Mouse (Mus musculus): Measurements from ENCODE around the gene Itga7. TPM values are rescaled to one million over a fixed set of nuclear protein-coding genes. Genes with fewer than 3 reads are reported as not detected.

Gene Itga7
- total RNA-seq, 4 experiments from 2014 or later, result 12.6 to 15.5 (median 13.9) TPM

DNA sequence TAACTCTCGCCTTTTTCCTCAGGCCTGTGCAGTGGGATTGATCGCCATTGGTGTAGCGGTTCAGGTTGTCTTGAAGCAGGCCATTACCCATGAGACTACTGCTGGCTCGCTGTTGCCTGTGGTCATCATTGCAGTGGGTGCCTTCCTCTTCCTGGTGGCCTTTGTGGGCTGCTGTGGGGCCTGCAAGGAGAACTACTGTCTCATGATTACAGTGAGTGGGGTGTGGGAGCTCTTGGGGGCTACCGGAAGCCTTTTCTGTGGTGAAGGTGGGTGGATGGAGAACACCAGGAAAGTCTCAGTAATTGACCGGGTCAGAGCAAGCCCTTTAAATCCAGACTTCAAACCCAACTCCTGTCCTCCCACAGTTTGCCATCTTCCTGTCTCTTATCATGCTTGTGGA lies 22.2 kb upstream of the Itga7 start:
- no peak for DNase-seq (ENCODE audit: low spot score in 2 of 2)

DNA sequence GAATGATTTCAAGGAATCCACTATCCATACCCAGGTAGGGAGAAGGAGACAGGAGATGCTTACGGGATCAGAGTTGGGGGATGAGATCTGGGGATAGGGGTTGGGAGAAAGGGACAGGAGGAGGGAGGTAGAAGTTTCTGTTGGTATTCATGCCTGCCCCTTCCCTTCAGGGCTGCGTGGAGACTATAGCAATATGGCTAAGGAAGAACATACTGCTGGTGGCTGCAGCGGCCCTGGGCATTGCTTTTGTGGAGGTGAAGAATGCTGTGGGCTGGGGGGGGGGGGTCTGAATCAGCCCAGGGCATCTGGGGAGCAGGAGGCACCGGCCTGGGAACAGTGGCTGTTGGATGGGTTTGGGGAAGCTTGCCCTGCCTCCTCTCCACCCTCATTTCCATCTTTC lies 21.4 kb upstream of the Itga7 start:
- DNase-seq (ENCODE audit: low spot score in 2 of 2), result no peak

DNA sequence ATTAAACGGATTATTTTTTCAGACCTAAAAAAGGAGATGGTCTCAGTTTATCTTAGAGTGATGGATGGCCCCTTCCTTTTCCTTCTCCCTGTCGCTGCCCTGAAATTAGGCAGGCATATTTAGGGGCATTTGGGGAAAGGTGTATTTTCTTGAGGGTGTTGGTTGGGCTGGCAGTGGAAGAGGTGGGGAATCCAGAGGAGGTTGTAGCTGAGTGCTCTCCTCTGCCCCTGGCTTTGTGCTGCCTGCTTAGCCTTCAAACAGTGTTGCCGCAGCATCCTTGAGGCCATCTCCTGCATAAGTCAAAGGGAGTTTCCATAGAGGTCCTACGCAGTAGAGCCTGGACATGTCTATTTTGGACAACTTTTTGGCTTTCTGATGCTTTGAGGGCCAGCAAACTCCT lies 20.8 kb upstream of the Itga7 start:
- no peak for DNase-seq (ENCODE audit: low spot score in 2 of 2)

DNA sequence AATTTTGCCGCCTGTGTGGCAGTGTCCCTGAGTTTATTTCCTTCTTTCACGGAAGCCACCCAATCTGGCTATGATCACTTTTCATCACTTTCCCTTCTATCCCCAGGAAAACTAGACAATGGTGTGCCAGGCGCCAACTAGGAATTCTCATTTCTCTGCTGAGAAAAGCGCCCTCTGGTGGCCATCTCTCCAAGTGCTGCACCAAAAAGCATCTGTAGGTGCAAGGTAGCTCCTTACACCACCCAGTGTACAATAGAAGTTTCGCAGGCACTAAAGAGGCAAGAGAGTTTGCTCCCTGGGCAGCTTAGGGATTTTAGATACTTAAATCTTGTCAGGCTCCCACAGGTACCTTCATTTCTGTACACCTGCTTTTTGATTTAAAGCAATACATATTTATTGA lies 20.4 kb upstream of the Itga7 start:
- DNase-seq (ENCODE audit: low spot score in 2 of 2), result peak; percentile 69 to 88

DNA sequence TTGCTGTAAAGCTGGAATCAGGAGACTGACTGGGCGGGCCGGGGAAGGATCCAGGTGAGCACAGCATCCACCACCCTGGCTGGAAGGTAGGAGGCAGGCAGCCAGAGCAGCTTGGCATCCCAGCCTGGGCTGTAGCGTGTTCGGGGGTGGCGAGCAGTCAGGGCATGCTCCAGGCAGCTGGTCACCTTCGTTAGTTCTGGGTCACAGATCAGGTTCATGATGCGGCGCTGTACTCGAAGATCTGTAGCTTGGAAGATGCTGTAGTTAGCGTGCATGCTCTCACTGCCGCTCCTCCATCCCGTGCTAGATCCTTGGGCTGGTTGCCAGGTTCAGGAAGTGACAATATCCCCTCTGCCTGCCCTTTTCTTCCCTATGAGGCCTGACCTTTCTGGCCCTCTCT lies 19.9 kb upstream of the Itga7 start:
- DNase-seq (ENCODE audit: low spot score in 2 of 2), result no peak

DNA sequence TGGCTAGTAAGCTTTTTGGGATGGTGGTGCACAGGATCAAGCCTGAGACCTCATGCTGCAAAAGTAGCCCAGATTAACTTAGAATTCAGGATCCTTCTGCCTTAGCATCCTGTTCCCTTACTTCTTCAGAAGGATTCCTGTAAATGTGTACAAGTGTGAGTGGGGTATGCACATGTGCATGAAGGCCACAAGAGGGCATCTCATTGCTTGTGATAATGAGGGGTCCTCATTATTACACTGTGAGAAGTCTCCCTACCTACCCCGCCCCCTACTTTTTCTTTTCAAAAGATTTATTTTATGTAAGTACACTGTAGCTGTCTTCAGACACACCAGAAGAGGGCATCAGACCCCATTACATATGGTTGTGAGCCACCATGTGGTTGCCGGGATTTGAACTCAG lies 18.1 kb upstream of the Itga7 start:
- DNase-seq (ENCODE audit: low spot score in 2 of 2), result no peak

DNA sequence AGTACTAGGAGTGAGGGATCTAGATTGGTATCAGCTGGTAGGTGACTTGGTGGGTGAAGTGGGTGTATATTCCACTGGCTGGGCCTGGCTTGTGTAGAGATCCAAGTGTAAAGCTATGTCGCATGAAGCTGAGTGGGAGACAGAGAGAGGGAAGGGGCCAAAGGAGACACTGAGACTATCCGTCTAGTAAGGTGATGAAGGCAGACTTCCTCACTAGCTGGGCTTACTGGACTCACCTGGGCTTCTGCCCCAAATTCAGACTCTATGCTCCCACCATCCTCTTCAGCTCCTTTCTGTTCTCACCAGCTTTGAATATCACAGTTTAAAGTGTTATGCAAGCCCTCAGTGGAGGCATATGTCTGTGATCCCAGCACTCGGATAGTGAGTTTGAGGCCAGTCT lies 17.0 kb upstream of the Itga7 start:
- no peak for DNase-seq (ENCODE audit: low spot score in 2 of 2)

DNA sequence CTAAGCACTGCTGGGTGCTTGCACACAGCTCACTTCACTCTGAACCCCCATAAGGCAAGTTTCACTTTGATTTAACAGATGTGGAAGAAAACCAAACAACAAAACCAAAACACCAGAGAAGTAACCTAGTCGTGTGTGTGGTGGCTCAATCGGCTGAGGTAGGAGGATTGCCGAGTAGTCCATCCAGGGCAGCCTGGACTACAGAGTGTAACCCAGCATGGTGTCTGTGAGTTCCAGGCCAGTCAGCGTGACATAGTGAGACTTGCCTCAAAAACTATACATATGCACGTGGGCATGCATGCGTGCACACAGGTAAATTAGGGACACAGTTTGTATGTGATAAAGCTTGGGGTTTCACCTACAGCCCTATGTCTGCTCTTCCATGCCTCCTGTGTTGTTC lies 16.2 kb upstream of the Itga7 start:
- DNase-seq (ENCODE audit: low spot score in 2 of 2), result no peak

DNA sequence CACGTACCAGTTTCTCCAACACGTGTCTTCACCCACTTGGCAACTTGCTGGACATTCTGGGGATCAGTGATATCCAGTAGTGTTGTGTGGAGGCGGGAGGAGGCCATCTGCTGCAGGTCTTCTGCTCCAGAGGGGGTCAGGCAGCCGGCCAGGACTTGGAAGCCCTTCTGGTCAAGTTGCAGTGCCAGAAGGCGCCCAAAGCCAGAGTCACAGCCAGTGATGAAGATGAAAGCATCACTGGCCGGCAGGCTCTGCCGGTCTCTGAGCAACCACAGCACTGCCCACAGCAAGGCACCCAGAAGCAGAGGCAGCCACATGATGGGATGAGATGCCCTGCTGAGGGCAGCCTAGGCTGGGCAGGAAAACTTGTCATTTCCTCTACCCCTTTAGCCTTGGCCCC lies 15.4 kb upstream of the Itga7 start:
- peak in 1 of 2 experiments; percentile 58 for DNase-seq (ENCODE audit: low spot score in 2 of 2)

DNA sequence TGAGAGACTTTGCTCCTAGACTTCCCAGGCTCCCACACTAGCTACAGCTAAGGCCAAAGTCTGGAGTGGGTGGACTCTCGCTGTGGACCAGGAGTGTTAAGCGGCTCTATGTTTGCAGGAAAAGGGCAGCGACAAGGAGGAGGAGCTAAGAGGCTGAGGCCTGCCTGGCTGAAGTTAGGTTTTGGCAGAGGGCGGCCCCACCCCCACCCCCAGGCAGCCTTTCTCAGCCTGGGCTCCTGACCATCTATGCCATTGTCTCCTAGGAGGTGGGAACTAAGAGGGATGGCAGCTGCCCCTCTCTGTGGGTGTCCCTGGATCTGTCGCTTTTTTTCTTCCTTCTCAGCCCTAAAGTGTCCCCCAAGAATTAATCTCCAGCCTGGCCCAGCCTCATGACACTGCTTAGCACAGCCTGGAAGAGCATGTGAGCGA lies 14.4 kb upstream of the Itga7 start:
- peak in 1 of 2 experiments; percentile 42 for DNase-seq (ENCODE audit: low spot score in 2 of 2)

DNA sequence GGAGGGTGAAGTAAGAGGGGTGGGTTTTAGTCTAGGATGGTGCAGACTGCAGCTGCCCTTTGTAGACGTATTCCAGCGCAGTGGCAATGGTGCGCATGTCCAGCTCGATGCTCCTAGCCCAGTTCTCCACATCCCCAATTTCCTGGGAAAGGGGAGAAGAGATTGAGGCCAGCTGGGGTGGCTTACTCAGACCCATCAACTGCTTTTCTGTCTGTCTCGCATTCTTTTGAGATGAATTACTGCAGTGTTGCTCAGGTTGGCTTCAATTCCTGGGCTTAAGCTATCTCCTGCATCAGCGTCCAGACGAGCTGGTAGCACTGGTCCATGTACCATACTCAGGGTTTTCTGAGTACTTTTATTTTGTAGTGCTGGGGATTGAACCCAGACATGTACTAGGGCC lies 13.7 kb upstream of the Itga7 start:
- DNase-seq (ENCODE audit: low spot score in 2 of 2), result no peak

DNA sequence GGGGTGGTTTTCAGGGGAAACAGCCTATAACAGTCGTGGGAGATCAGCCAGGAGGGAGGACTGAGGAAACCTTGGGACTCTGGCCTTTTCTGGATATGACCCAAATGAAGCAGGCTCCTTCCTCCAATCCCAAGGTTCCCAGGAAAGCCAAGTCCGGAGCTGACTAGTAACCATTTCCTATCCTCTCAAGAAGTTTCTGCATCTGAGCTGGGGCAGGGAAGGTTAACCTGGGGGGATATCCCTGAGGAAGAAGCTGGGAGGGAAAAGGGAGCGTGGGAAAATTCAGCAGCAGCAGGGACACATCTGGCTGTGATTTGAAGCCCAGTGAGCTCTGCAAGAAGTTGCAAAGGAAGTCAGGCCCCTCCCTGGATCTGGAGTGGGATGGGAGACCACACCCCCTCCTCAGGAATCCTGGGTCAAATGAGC lies 12.9 kb upstream of the Itga7 start:
- no peak for DNase-seq (ENCODE audit: low spot score in 2 of 2)

DNA sequence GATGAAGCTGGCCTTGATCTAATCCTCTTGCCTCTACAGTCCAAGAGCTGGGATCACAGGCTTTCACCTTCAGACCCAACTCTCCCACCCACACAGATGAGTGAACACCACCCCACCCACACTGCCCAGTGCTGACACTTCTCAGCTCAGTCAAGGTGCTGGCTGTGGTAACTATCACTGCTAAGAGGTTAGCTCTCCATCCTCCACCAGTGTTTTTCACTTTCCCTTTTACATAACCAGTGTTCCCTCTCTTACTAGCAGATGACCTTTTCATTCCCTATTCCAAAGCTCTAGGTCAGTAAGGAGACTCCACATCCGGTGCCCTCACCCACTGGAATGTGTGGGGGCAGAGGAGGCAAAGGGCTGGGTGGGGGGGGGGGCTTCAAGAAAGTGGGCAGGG lies 12.4 kb upstream of the Itga7 start:
- DNase-seq (ENCODE audit: low spot score in 2 of 2), result no peak

DNA sequence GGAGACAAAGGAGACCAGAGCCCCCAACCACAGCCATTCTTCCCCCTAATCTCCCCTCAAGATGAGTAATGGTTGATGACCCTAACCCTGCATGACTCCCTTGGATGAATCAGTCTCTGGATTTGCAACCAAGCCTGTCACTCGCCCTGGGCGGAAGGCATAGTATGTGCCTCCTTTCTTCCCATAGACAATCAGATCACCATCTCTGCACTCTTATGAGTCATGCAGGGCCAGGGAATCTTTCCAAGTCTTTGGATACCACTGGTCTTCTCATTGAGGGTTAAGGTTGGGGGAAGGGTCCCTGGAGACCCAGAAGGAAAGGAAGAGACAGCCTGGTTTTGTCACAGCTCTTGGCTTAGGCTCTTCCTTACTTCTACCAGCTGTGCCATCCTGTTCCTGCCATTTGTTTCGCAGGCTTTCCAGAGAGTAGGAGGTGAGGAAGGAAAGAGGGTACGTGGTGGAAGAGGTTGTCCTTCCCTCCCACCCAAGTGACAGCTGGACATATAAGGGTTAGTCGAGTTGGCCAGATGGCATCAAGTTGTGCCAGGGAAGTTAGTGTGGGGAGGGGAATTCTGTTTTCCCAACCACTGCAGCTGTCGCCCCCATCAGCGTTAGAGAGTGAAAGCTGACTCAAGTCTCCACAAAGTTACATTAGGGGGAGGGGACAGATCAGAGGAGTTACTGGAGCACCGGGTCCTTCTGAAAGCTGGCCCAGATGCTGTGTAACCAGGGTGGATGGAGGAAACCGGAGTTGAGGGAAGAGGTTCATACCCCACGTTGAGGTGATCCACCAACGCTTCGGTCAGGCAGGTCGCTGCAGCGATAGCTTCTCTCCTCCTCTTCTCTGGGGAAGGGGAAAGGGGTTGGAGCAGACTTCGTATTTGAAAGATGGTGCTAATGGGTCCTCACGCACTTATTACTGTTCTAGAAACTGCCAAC lies 11.5 kb upstream of the Itga7 start:
- no peak for DNase-seq (ENCODE audit: low spot score in 2 of 2)

DNA sequence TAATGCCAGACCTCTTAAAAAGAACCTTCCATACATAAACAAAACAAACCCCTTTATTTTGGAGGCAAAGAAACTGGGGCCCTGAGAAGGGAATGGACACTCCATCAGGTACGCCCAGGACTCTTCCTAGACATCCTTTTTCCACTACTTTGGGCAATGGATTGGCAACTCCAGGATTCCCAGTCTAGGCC lies 10.9 kb upstream of the Itga7 start, which contains the start of gene Rdh5:
Gene Rdh5 (minus strand): TSS at position 67 of the 191 bp plus-strand sequence.
- no peak for DNase-seq (ENCODE audit: low spot score in 2 of 2)

DNA sequence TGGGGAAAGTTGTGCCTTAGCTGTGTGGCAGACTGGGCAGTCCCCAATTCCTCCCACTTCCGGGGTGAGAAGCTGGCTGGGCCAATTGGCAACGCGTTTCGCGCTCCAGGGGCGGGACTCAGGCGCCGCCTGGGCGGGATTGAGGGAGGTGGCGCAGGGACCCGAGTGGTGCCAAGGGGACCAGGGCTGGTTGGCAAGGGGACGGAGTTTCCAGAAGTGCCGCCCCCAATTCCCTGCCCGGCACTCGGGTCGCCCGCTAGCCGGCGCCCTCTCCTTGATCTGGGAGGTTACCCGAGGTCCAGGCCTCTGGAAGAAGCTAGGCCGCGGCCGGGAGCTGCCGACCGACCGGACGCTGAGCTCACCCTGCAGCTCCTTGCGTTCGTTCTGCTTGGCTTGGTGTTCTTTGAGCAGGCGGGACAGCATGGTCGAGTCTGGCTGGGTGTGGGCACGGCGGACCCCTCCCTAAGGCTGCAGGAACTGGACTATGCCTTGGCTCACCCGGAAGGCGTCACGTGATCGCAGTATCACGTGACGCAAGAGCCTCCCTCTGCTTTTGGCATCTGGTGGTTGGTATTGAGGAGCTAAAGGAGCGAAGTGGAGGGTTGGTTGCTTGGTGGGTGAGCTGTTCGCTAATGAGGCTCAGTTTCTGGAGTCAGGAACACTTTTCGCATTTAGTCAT lies 10.5 kb upstream of the Itga7 start:
- DNase-seq (ENCODE audit: low spot score in 2 of 2), result peak; percentile 84 to 93

DNA sequence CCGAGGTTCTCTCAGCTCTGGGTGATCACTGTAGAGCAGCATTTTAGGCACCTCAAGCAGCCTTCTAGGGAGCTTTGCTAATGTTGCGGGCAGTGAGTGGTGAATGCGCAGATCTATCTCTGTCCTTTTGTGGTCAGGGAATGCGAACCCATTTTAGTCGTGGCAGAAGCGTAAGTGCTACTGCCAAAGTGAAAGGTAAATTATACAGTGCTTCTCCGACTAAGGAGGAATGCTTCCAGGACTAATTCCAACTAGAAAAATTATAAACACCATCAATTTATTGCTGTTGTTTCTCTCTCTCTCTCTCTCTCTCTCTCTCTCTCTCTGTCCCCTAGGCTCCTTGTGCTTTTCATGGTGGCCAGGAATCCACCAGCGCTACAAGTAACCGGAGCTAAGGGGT lies 9.7 kb upstream of the Itga7 start, which contains the start of gene Bloc1s1:
Gene Bloc1s1 (minus strand): TSS at position 101 of the 400 bp plus-strand sequence.
- no peak for DNase-seq (ENCODE audit: low spot score in 2 of 2)

DNA sequence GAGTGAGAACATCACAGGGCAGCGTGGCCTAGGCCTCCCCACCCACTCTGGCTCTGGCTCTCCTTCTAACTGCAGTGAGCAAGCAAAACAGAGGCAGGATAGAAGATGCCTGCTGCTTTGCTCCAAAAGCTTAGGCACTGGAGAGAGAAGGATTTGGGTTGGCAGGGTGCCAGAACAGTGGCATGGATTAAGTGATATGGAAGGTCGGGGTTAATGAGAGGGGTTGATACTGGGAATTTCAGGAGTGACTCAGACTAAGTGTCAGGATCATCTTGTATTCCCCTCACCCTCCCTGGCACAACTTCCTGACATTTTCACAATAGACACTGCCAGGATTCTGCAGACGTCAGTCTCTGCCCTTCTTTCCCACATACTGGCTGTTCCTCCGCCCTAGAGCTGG lies 5.3 kb upstream of the Itga7 start:
- no peak for DNase-seq (ENCODE audit: low spot score in 2 of 2)

DNA sequence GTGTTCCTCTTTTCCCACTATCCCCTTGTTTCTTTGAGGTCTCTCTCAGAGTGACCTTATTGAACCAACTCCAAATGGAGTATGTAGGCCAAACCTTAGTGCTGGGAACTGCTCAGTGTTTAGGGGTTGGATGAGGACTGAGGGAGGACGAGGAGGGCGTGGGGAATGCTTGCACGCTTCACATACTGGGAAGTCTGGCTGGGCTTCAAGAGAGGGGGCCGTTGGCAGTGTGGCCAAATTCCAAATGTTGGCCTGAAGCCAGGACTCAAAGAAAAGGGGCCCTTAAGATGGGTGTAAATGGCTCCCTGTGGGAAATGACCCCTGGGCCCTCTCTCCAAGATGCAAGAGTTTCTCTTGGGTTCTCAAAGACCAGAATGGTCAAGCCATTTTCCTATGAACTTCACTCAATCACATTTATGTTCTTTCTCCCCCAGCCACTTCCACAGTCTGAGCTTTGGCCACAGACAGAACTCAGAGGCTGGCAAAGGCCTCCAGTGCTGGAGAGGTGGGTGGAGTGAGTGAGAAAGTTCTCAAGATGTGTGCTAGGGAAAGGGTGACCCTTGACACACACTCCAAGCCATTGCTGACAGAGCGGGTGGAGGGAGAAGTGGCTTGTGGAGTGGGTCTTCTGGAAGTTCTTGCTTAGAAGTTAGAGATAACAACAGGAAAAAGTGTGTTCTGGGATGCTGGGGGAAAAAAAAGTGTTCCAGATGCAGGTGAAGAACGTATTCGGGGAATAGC lies 3.8 kb upstream of the Itga7 start:
- DNase-seq (ENCODE audit: low spot score in 2 of 2), result no peak

DNA sequence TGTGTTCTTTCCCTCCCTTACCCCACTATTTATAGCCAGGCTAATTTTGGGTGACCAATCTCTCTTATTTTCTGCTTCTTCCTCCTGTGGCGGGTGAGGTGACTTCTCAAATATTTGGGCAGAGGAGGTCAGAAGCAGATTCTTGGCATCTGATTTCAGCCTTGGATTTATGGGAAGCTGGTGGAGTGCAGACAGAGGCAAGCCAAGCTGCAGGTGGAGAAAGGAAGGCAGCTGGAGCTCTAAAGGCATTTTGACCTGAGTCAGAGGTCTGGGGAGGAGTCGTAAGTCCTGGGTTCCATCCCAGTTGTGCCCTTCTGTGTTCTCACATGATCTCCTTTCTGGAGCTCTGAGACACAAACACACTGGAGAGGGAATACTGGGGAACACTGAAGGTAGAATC lies 2.2 kb upstream of the Itga7 start:
- no peak for DNase-seq (ENCODE audit: low spot score in 2 of 2)

DNA sequence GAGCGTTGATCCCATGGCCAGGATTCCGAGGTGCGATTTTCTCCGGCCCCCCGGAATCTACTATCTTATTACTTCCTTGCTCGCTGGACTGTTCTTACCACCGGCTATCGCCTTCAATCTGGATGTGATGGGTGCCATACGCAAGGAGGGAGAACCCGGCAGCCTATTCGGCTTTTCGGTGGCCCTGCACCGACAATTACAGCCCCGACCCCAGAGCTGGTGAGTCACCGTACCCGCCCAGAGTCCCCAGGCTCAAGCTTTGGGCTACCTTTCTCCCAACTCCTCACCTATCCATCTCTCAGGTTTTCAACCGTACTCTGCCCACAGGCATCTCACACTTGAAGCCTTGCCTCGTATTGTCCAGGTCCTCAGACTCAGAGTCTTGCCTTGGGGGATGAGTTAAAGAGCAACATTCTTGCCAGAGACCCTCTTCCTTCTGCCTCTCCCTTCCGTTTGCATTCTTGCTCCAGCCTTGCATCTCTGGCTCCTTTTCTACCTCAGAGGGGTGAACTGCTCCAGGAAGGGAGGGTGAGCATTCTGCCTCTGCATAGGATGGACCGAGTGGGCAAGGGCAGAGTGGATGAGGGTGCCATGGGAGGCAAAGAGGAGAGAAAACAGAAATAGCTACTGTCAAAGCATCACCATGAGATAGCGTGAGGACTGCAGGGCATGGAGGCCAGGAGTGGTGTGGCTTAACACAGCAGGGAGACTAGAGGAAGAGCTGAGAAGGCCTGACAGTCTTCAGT lies 531 bp downstream of the Itga7 start:
- no peak for DNase-seq (ENCODE audit: low spot score in 2 of 2)
